14 mouse cellular contexts compared by ENCODE assay signal in the genomic region with DNA sequence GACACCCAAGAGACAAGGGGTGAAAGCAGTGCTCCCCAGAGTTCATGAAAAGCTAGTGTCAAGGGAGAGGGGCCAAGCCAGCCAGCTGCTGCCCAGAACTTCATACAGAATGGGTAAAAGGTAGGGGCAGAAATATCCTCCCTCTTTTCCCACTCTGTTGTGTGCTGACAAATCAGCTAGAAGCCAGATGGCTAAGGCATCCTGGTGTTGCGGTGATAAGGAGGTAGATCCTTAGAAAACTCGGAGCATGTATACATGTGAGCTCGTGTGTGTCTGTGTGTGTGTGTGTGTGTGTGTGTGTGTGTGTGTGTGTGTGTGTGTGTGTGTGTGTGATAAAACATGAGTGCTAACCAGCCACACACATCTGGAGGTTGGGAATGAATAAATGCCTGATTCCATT.
"Had no signal": no experiment of that assay in that cellular context is flagged by ENCODE, and none has a peak within 500 bp of the region (broad histone marks: within the 10 kb centered on the region; RNA-seq: fewer than 3 reads in every experiment).

No protein-coding gene starts in this region.

- H3K27me3 ChIP-seq: kidney, embryonic 15.5 days; limb, embryonic 13.5 days; liver, embryonic 15.5 days; lung, embryonic 15.5 days; megakaryocyte, embryonic 14.5 days; midbrain, embryonic 12.5 days; neural tube, embryonic 13.5 days had no signal

- H3K4me2 ChIP-seq: kidney, embryonic 15.5 days; limb, embryonic 13.5 days; liver, embryonic 15.5 days; lung, embryonic 15.5 days; midbrain, embryonic 12.5 days; neural tube, embryonic 13.5 days had no signal

- DNase-seq: kidney, postnatal 14 days; left cerebral cortex, postnatal 4 days; lung, postnatal 14 days; retina, postnatal 1 day; thymus, postnatal 36 days had no signal

- ATAC-seq: midbrain, embryonic 16.5 days had no signal

- H3K36me3 ChIP-seq: kidney, embryonic 15.5 days; limb, embryonic 13.5 days; liver, embryonic 15.5 days; lung, embryonic 15.5 days; midbrain, embryonic 12.5 days; neural tube, embryonic 13.5 days had no signal

- H3K27ac ChIP-seq: kidney, embryonic 15.5 days; limb, embryonic 13.5 days; liver, embryonic 15.5 days; lung, embryonic 15.5 days; macrophage; midbrain, embryonic 12.5 days; neural tube, embryonic 13.5 days had no signal

- H3K4me3 ChIP-seq: kidney, embryonic 15.5 days; limb, embryonic 13.5 days; liver, embryonic 15.5 days; lung, embryonic 15.5 days; megakaryocyte, embryonic 14.5 days; midbrain, embryonic 12.5 days; neural tube, embryonic 13.5 days had no signal

- H3K4me1 ChIP-seq: kidney, embryonic 15.5 days; liver, embryonic 15.5 days had no signal

- H3K9me3 ChIP-seq: kidney, embryonic 15.5 days; limb, embryonic 13.5 days; liver, embryonic 15.5 days; lung, embryonic 15.5 days; megakaryocyte, embryonic 14.5 days; midbrain, embryonic 12.5 days; neural tube, embryonic 13.5 days had no signal

- H3K9ac ChIP-seq: kidney, embryonic 15.5 days; limb, embryonic 13.5 days; liver, embryonic 15.5 days; lung, embryonic 15.5 days; midbrain, embryonic 12.5 days; neural tube, embryonic 13.5 days had no signal
